Mouse (Mus musculus) mesoderm, embryonic 11.5 days (tissue): ENCODE measurements around the gene Prpf38b.

Experiments
- DNase-seq: peaks from one replicate; pipeline ENCODE4 v3.0.0-alpha.2; 2012; ENCODE audit warnings: low read depth, low spot score

Gene Prpf38b

GRCm38 (mm10) chr3:108911548-108912413, at the start of gene Prpf38b:
Gene Prpf38b (minus strand): TSS chr3:108911727.
- peak; percentile 97 for DNase-seq

- DNase-seq = peak; percentile 60
These were observed 49.7 kb upstream of the Prpf38b start for GRCm38 (mm10) chr3:108961226-108961625.

GRCm38 (mm10) chr3:108959680-108960295, 48.3 kb upstream of the Prpf38b start:
- no peak for DNase-seq

DNA sequence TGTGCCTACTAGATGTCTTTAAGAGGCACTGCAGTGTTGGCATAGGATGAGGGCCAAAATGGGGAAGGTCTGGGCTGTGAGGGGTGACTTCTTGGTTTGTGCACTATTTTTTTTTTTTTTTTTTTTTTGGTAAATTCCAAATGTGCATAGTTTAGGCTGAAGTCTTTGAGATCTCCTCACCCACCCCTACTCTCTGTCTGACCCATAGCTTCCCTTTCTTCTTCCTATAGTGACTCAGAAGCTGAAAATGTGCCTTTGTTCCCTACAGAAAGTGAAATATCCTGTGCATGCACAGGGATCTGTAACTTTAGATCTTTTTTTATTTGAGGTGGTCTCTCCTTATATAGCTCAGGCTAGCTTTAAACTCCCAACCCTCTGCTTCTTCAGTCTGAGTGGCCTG, 46.4 kb upstream of the Prpf38b start:
- no peak for DNase-seq

- DNase-seq = no peak
These were observed 29.5 kb upstream of the Prpf38b start for GRCm38 (mm10) chr3:108940996-108941395.

GRCm38 (mm10) chr3:108940001-108940633, 28.6 kb upstream of the Prpf38b start, which contains the start of gene Gm9857:
Gene Gm9857 (minus strand): TSS chr3:108940445.
- peak; percentile 28 for DNase-seq

- DNase-seq = no peak
These were observed 28.0 kb upstream of the Prpf38b start, which contains the start of gene Henmt1 for GRCm38 (mm10) chr3:108939573-108939972. Gene Henmt1 (plus strand): TSS chr3:108939873.

DNA sequence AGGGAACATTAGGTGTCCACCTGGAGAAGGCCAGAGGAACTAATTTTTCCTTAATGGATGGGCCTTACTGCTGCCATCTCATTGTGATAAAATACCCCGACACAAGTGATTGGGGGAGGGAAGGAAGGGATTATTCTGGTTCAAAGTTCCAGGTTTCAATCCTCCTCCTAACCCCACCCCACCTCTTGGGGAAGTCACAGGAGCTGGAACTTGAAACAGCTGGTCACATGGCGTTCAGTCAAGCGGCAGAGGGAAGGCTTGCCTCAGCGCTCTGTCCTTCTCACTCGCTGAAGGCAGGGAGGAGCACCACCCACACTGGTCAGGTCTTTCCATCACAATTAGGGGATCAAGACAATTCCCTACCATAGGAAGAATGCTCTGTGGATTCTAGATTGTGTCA, 27.2 kb upstream of the Prpf38b start:
- no peak for DNase-seq

DNA sequence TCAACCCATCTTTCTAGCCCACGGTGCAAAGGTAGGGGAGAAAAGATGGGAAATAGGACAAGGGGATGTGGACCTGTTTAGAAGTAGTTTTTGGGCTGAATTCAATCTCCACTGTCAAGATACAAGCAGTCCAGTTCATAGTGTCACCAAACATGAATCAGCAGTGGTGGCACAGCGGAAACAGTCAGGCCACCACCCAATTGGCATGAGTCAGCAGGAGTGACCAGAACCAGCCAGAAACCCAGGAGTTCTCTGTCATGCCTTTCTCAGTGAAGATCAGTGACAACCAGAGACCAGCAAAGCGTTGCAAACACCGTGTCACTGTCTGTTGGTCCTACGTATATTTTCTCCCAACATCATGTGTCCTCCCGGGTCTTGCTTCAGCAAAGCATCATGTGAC, 22.0 kb upstream of the Prpf38b start:
- no peak for DNase-seq

GRCm38 (mm10) chr3:108926308-108926707, 14.8 kb upstream of the Prpf38b start:
- DNase-seq = no peak

DNA sequence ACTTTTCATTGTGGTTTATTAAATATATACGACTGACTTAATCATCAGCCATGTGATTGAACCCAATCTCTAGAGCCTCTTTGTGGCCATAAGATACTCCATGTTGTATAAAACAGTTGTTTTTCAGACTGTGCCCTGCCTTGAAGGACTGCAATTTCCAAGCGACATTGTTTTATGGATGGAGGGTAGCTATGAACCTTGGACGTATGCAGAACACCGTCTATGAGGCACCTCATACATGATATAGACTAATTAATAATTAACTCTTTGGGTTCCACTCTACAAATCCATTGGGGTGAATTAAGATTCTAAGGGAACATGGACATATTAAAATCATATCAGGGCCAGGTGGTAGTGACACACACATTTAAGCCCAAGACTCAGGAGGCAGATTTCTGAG, 14.2 kb upstream of the Prpf38b start:
- no peak for DNase-seq

- no peak for DNase-seq
These were observed 10.3 kb upstream of the Prpf38b start for GRCm38 (mm10) chr3:108921822-108922221.

DNA sequence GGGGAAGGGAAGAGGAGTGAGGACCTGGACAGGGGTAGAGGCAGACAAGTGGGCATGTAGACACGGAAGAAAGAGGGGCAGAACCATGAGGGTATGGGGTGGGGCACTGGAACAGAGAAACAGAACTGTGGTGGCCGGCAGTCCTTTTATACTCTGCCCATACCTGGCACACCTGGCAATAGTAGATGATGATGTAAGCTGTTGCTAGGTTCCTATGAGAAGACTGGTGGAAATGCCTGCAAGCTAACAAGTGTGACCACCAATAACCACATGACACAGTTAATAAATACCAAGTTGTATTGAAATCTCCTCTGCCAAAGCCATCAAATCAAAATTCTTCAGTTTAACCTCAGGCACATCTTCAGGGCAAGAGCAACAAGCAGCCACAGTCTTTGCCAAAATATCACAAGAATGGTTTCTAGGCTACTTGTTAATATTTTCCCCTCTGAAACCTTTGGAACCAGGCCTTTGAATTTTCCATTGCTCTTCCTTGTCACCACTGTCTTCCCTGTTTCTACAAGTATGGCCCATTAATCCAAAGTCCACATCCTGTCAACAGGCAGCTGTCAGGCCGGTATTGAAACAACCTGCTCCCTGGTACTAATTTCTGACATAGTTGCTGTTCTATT, 9.0 kb upstream of the Prpf38b start:
- no peak for DNase-seq

DNA sequence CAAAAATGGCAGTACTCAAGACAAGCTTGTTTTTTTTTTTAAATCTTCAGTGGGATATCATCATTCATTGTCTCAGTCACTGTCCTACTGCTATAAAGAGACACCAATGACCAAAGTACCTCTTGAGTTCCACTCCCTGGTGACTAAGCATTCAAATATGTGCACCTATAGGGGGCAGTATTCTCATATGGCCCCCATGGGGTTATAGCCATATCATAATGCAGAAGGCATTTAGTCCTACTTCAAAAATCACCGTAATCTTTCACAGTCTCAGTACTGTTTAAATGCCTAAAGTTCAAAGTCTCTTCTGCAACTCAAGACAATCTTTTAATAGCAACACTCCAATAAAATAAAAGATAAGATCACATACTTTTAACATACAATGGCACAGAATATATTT, 7.3 kb upstream of the Prpf38b start:
- no peak for DNase-seq

GRCm38 (mm10) chr3:108917986-108918385, 6.5 kb upstream of the Prpf38b start:
- no peak for DNase-seq

DNA sequence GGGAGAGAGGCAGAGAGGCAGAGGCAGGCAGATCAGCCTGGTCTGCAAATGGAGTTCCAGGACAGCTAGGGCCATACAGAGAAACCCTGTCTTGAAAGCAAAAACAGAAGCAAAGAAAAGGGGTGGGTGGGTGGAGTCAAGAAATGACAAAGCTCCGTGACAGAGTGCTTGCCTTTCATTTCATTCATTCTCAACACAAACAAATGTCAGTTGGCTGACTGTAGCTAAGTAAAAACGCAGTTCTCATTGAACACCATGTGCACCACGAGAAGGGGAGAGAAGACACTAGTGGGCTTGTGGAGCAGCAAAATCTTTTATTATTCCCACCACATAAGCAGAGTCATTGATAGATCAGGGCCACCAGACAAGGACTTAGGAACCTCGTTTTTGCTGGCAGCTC, 5.3 kb upstream of the Prpf38b start:
- DNase-seq = no peak

GRCm38 (mm10) chr3:108915999-108916398, 4.5 kb upstream of the Prpf38b start:
- no peak for DNase-seq

DNA sequence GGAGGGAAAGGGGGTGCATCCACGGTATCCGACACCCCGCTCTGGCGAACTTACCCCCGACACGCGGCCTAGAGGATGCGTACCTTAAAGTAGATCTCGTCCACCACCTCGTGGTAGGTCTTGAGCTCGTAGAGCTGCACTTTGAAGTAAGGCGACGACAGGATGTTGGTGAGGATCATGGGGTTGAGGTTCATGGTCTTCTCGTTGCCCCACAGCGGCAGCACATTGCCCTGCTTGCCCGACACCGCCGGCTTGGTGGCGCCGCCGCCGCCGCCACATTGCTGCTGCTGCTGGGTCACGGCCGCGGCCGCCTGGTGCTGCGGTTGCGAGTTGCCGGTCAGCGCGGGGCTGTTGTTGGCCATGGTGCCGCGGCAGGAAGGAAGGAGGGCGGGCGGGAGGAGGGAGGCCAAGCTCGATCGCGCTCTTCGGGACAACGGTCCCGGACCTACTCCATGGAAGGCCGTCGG, 413 bp downstream of the Prpf38b start:
- DNase-seq = peak; percentile 67

GRCm38 (mm10) chr3:108910303-108911080, 1.0 kb downstream of the Prpf38b start:
- no peak for DNase-seq

GRCm38 (mm10) chr3:108902934-108903333, 8.6 kb downstream of the Prpf38b start:
- no peak for DNase-seq

- no peak for DNase-seq
These were observed 9.5 kb downstream of the Prpf38b start for GRCm38 (mm10) chr3:108902038-108902437.
